Mouse (Mus musculus) forebrain, embryonic 11.5 days (tissue): ENCODE measurements around the gene Smurf2. TPM values are rescaled to one million over a fixed set of nuclear protein-coding genes. Genes with fewer than 3 reads are reported as not detected.

Experiments used
- ATAC-seq: fragments of 200-750 bp; cut with Nextera tagmentation; replicated peaks from 2 replicates; pipeline ENCODE4 v1.8.0; 2017; ENCODE audit warnings: moderate TSS enrichment; ENCODE audit not compliant: low FRiP score
- DNase-seq: peaks from one replicate; pipeline ENCODE4 v3.0.0-alpha.2; 2017; ENCODE audit warnings: low spot score
- H3K27ac ChIP-seq: fragments of 300-500 bp; sonication (generic); 2 replicates; pipeline ENCODE4 v1.5.1; 2014; ENCODE audit warnings: low read depth, low read length
- H3K27me3 ChIP-seq: fragments of 300-500 bp; sonication (generic); 2 replicates; pipeline ENCODE4 v1.6.1; 2014; ENCODE audit warnings: mild to moderate bottlenecking, low read length, mixed read lengths; ENCODE audit not compliant: control insufficient read depth, insufficient read depth
- H3K36me3 ChIP-seq: fragments of 300-500 bp; sonication (generic); 2 replicates; pipeline ENCODE4 v1.6.1; 2014; ENCODE audit warnings: mild to moderate bottlenecking, low read length, moderate library complexity, mixed read lengths; ENCODE audit not compliant: control insufficient read depth, insufficient read depth
- H3K4me1 ChIP-seq: fragments of 300-500 bp; sonication (generic); replicated peaks from 2 replicates; pipeline ENCODE4 v1.6.1; 2014; ENCODE audit warnings: low read length, mixed read lengths; ENCODE audit not compliant: control insufficient read depth, insufficient read depth
- H3K4me2 ChIP-seq: fragments of 300-500 bp; sonication (generic); 2 replicates; pipeline ENCODE4 v1.6.1; 2014; ENCODE audit warnings: low read depth, mild to moderate bottlenecking, low read length, moderate library complexity, mixed read lengths; ENCODE audit not compliant: severe bottlenecking
- H3K4me3 ChIP-seq: fragments of 300-500 bp; sonication (generic); 2 replicates; pipeline ENCODE4 v1.5.1; 2014; ENCODE audit warnings: low read depth, low read length
- H3K9ac ChIP-seq: fragments of 300-500 bp; sonication (generic); 2 replicates; pipeline ENCODE4 v1.6.1; 2014; ENCODE audit warnings: low read length
- H3K9me3 ChIP-seq: fragments of 300-500 bp; sonication (generic); 2 replicates; pipeline ENCODE4 v1.6.1; 2016; ENCODE audit warnings: low read length, mixed read lengths; ENCODE audit not compliant: control insufficient read depth
- WGBS: fragments of 180-500 bp; shearing (Covaris S2); extraction: QIAGEN DNeasy Blood & Tissue Kit; methylation state at CpG from one replicate; pipeline ENCODE4 v1.1.7; 2014; 5-methylcytosine and 5-hydroxymethylcytosine counted together
- microRNA-seq: library from miRNA; unstranded; fragments of <30 nt; microRNA quantifications from one replicate; pipeline ENCODE4, GENCODE M21; 2016; ENCODE audit not compliant: insufficient number of aligned reads
- polyA plus RNA-seq: library from polyadenylated mRNA; unstranded; fragments of >200 nt; fragmentation: Nextera tagmentation; extraction: Ambion mirVana; gene quantifications from 2 replicates; pipeline ENCODE4 v1.2.1, GENCODE M21; 2014

Gene Smurf2
- polyA plus RNA-seq, 1 experiment from 2014 or later: 18.9 TPM

DNA sequence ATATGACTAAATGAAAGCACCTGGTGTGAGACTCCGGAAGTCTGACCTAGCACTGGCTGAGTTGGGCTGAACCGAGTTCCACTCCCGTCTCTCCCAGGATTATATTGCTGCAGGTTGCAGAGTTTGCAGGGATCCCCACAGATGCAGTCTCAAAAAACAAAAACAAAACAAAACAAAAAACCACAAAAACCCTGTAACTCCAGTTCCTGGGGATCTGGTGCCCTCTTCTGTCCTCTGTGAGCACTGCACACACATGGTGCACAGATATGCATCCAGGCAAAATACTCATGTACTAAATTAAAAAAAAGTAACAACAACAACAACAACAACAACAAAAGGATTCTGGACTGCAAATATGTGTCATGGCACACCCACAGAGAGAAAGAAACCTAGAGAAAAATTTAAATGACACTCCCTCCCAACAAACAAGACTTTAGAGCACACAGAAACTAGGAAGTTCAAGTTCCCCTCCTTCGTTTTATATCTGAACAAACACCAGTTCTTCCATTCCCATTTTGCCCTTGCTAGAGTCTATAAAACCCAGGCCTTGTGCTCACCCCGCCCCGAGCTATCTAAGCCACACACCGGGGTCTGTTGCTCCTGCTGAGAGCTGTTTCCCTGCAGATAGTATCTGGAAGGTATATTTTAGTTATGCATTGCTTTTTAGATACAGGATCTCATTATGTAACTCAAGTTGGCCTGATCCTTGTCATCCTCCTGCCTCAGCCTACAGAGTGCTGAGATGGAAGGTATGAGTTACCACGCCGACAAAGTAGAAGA, 150.1 kb downstream of the Smurf2 start:
- Histone ChIP-seq H3K36me3 (peaks cover 14% of the 10 kb centered on the region; the same call in 1 of the 2 replicates), H3K9ac (no peak overlapping the region), H3K27me3 (no peaks in the 10 kb centered on the region), H3K9me3 (no peaks in the 10 kb centered on the region), H3K27ac (no peak overlapping the region), H3K4me1 (no peaks in the 10 kb centered on the region), H3K4me2 (no peak overlapping the region), H3K4me3 (no peak overlapping the region)
- WGBS: 95% methylated on average over 9 of the region's 9 CpGs
- no peak for ATAC-seq
- DNase-seq: no peak

Small RNA genes within 50 kb of the gene (microRNA-seq; reads per million reads assigned to microRNA genes)
- not detected for gene Gm25994
- gene Gm27322: not detected
- 32.8 reads per million, percentile 22 among the genes with 10 or more reads in this experiment for gene Mir3064

Other genes with a start within 250 kb of the Smurf2 start
- 15.4 and 18.8 TPM in 2 replicates for gene Pecam1, start 170.1 kb downstream of the Smurf2 start, polyA plus RNA-seq
- gene Milr1, start 169.5 kb downstream of the Smurf2 start, polyA plus RNA-seq: 0.63 and 1.3 TPM in 2 replicates
- 8.9 and 9.1 TPM in 2 replicates for gene Polg2, start 141.2 kb downstream of the Smurf2 start, polyA plus RNA-seq
- gene Ddx5, start 131.5 kb downstream of the Smurf2 start, polyA plus RNA-seq: 508 and 538 TPM in 2 replicates
- 20.8 and 23.0 TPM in 2 replicates for gene Cep95, start 131.5 kb downstream of the Smurf2 start, polyA plus RNA-seq
- gene Kpna2, start 78.8 kb upstream of the Smurf2 start, polyA plus RNA-seq: 764 and 777 TPM in 2 replicates
- gene 1810010H24Rik, start 105.0 kb upstream of the Smurf2 start, polyA plus RNA-seq: 2.5 and 4.2 TPM in 2 replicates
- 49.6 and 50.6 TPM in 2 replicates for gene Bptf, start 211.4 kb upstream of the Smurf2 start, polyA plus RNA-seq